Mouse (Mus musculus): Measurements from ENCODE around the gene Vgll1. TPM values are rescaled to one million over a fixed set of nuclear protein-coding genes. Genes with fewer than 3 reads are reported as not detected.

Vgll1 gene
- polyA plus RNA-seq (2014; fragmentation: Illumina TruSeq; extraction: RNeasy Lipid Tissue Mini Kit (QIAGEN cat#74804); ENCODE audit: low read depth, low replicate concordance): not detected

GRCm38 (mm10) chrX:57087806-57088205 is at the start of gene Vgll1:
TSS of gene Vgll1 (plus strand) at chrX:57088106.

DNA sequence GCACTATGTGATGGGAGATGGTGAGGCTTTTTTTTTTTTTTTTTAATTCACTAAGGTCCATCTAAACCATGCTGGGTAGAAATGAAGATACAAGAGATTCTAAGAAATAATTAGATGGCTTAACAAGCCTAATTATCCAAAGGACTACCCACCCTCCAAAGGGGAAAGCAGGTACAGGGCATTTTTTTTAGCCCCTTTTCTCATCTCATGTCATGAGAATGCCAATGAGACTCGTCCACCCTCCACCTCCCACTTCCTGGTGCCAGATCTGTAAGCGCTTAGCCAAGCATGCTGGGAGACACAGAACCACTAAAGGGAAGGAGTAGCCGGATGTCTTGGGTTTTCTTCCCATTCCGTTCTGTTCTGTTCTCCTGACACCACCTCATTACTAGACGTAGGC is 45.1 kb upstream of the Vgll1 start, which contains the start of gene Brs3:
Brs3 (plus strand) TSS at position 301 of the 400 bp plus-strand sequence.

DNA sequence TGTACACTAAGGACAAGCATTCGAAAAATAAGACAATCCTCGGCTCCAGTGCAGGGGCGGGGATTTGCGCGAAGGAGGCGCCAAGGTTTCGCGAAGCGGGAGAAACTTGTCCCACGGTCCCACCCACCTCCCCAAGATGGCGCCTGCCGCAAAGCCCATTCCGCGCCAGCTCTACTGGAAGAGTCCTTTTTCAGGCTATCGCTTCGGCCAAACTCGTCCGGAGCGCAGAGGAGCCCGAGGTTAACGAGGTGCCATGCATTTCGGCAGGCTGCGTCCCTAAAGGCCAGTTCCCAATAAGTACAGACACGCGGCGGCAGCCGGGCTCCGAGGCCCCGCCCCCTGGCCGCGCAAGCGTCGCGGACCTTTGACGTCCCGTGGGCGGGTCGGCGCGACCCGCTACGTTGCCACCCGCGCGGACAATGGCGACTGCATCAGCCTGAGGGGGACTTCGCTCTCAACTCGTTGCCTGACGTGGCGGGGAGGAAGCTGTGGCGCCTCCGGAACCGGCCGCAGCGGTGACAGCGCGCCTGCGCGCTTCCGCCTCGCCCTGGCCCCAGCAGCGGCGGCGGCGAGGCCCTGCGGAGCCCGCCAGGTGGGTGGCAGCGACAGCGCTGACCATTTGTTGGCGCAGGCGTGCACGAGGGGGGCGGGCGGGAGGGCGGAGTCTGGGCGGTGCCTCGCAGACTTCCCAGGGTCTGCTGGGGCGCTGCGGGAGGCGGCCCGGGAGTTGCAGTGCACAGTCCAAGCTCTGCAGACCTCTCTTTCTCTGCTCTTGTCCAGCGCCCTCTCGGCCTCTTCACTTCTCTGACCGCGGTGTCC is 34.5 kb upstream of the Vgll1 start, which contains the start of gene Htatsf1:
Htatsf1 (plus strand) TSS at position 410 of the 819 bp plus-strand sequence.

Other genes starting within 250 kb of the Vgll1 start
- not detected for gene Adgrg4, start 217.9 kb upstream of the Vgll1 start, polyA plus RNA-seq (2014; fragmentation: Illumina TruSeq; extraction: RNeasy Lipid Tissue Mini Kit (QIAGEN cat#74804); ENCODE audit: low read depth, low replicate concordance)
- gene Brs3, start 45.0 kb upstream of the Vgll1 start, polyA plus RNA-seq (2014; fragmentation: Illumina TruSeq; extraction: RNeasy Lipid Tissue Mini Kit (QIAGEN cat#74804); ENCODE audit: low read depth, low replicate concordance): not detected
- 132 TPM for gene Htatsf1, start 34.5 kb upstream of the Vgll1 start, polyA plus RNA-seq (2014; fragmentation: Illumina TruSeq; extraction: RNeasy Lipid Tissue Mini Kit (QIAGEN cat#74804); ENCODE audit: low read depth, low replicate concordance)
- not detected for gene Cd40lg, start 124.0 kb downstream of the Vgll1 start, polyA plus RNA-seq (2014; fragmentation: Illumina TruSeq; extraction: RNeasy Lipid Tissue Mini Kit (QIAGEN cat#74804); ENCODE audit: low read depth, low replicate concordance)